Mouse (Mus musculus) kidney, postnatal 10 days (tissue): ENCODE data around the gene Uck1.

Experiments used
- DNase-seq: peaks from one replicate; pipeline ENCODE4 v3.0.0; 2021; ENCODE audit warnings: mixed read lengths

The Uck1 gene

GRCm38 (mm10) chr2:32218541-32219334 lies 41.2 kb downstream of the Uck1 start:
- DNase-seq, result peak; percentile 51

GRCm38 (mm10) chr2:32218113-32218512 lies 41.8 kb downstream of the Uck1 start:
- DNase-seq, result no peak

- no peak for DNase-seq
Measured at GRCm38 (mm10) chr2:32217656-32218055, 42.3 kb downstream of the Uck1 start.

GRCm38 (mm10) chr2:32216506-32216905 lies 43.5 kb downstream of the Uck1 start:
- DNase-seq, result no peak

GRCm38 (mm10) chr2:32215576-32215975 lies 44.4 kb downstream of the Uck1 start:
- no peak for DNase-seq

- DNase-seq, result peak; percentile 62
Measured at GRCm38 (mm10) chr2:32213000-32213399, 47.0 kb downstream of the Uck1 start.

GRCm38 (mm10) chr2:32211689-32212088 lies 48.3 kb downstream of the Uck1 start:
- DNase-seq, result no peak

- DNase-seq, result peak; percentile 46
Measured at GRCm38 (mm10) chr2:32207682-32208081, 52.3 kb downstream of the Uck1 start.
